Mouse (Mus musculus) erythroblast, embryonic 14.5 days (primary cell): ENCODE measurements around the gene Il12a. TPM values are rescaled to one million over a fixed set of nuclear protein-coding genes. Genes with fewer than 3 reads are reported as not detected.

Experiments
- H3K27me3 ChIP-seq: 2 replicates; pipeline ENCODE4 v1.6.1; 2012; ENCODE audit warnings: inconsistent platforms; ENCODE audit not compliant: control insufficient read depth
- H3K36me3 ChIP-seq: 2 replicates; pipeline ENCODE4 v1.6.1; 2012; ENCODE audit warnings: mild to moderate bottlenecking, inconsistent platforms; ENCODE audit not compliant: control insufficient read depth
- H3K4me1 ChIP-seq: 2 replicates; pipeline ENCODE4 v1.6.1; 2012; ENCODE audit warnings: inconsistent platforms; ENCODE audit not compliant: control insufficient read depth
- H3K4me3 ChIP-seq: replicated peaks from 2 replicates; pipeline ENCODE3; 2012; ENCODE audit warnings: moderate library complexity, mild to moderate bottlenecking, inconsistent platforms
- H3K9me3 ChIP-seq: 2 replicates; pipeline ENCODE4 v1.6.1; 2012; ENCODE audit warnings: low read length, inconsistent platforms, mixed read lengths; ENCODE audit not compliant: control insufficient read depth
- GATA1 ChIP-seq: IDR thresholded peaks from 2 replicates; pipeline ENCODE4 v1.6.1; 2012; ENCODE audit warnings: low read length, inconsistent platforms, mixed read lengths
- TAL1 ChIP-seq: IDR thresholded peaks from 3 replicates; pipeline ENCODE4 v1.6.1; 2012; ENCODE audit warnings: low read length, inconsistent platforms, mixed read lengths
- polyA plus RNA-seq: library from polyadenylated mRNA; stranded (reverse); fragments of >175 nt; gene quantifications from 2 replicates; pipeline ENCODE4 v1.2.3, GENCODE M21; 2012

The Il12a gene
- polyA plus RNA-seq: not detected in 2 replicates

- H3K4me1 ChIP-seq: no peaks in the 10 kb centered on the region
- H3K9me3 ChIP-seq: no peaks in the 10 kb centered on the region
- TF ChIP-seq GATA1 (no peak), TAL1 (no peak)
These were observed at the start of gene Il12a for GRCm38 (mm10) chr3:68690344-68690743. Gene Il12a, plus strand, starts transcription at chr3:68690644.

GRCm38 (mm10) chr3:68642935-68643334 lies 47.5 kb upstream of the Il12a start:
- H3K4me1 ChIP-seq: no peaks in the 10 kb centered on the region
- TF ChIP-seq TAL1: no peak
- TF ChIP-seq GATA1: no peak
- no peak overlapping the region for H3K4me3 ChIP-seq
- H3K27me3 ChIP-seq: no peaks in the 10 kb centered on the region
- no peaks in the 10 kb centered on the region for H3K9me3 ChIP-seq
- no peaks in the 10 kb centered on the region for H3K36me3 ChIP-seq

More at GRCm38 (mm10) chr3:68690344-68690743, at the start of gene Il12a:
- H3K36me3 ChIP-seq: no peaks in the 10 kb centered on the region
- no peak within 1 kb of the TSS for H3K4me3 ChIP-seq
- peaks cover 32% of the 10 kb centered on the region for H3K27me3 ChIP-seq

- no peak overlapping the region for H3K4me3 ChIP-seq
- H3K27me3 ChIP-seq: no peaks in the 10 kb centered on the region
- TF ChIP-seq GATA1 (no peak), TAL1 (no peak)
- H3K36me3 ChIP-seq: no peaks in the 10 kb centered on the region
- H3K4me1 ChIP-seq: no peaks in the 10 kb centered on the region
- H3K9me3 ChIP-seq: no peaks in the 10 kb centered on the region
These were observed 43.9 kb upstream of the Il12a start for GRCm38 (mm10) chr3:68646387-68647130.

- Histone ChIP-seq H3K4me3 (no peak overlapping the region), H3K9me3 (no peaks in the 10 kb centered on the region), H3K36me3 (no peaks in the 10 kb centered on the region), H3K27me3 (no peaks in the 10 kb centered on the region), H3K4me1 (no peaks in the 10 kb centered on the region)
- TF ChIP-seq TAL1: no peak
- no peak for TF ChIP-seq GATA1
These were observed 43.2 kb upstream of the Il12a start for GRCm38 (mm10) chr3:68647282-68647681.

GRCm38 (mm10) chr3:68650251-68650650 lies 40.2 kb upstream of the Il12a start:
- Histone ChIP-seq H3K9me3 (no peaks in the 10 kb centered on the region), H3K36me3 (no peaks in the 10 kb centered on the region), H3K27me3 (no peaks in the 10 kb centered on the region), H3K4me1 (no peaks in the 10 kb centered on the region), H3K4me3 (no peak overlapping the region)
- TF ChIP-seq GATA1 (no peak), TAL1 (no peak)

- Histone ChIP-seq H3K36me3 (no peaks in the 10 kb centered on the region), H3K4me1 (peaks cover 5% of the 10 kb centered on the region), H3K27me3 (no peaks in the 10 kb centered on the region), H3K9me3 (peaks cover 4% of the 10 kb centered on the region; the same call in 1 of the 2 replicates), H3K4me3 (no peak overlapping the region)
- TF ChIP-seq GATA1: no peak
- TF ChIP-seq TAL1: no peak
These were observed 33.7 kb upstream of the Il12a start for GRCm38 (mm10) chr3:68656607-68657352.

GRCm38 (mm10) chr3:68657589-68658245 lies 32.7 kb upstream of the Il12a start:
- peaks cover 5% of the 10 kb centered on the region for H3K4me1 ChIP-seq
- H3K36me3 ChIP-seq: no peaks in the 10 kb centered on the region
- no peaks in the 10 kb centered on the region for H3K27me3 ChIP-seq
- H3K9me3 ChIP-seq: peaks cover 4% of the 10 kb centered on the region; the same call in 1 of the 2 replicates
- no peak overlapping the region for H3K4me3 ChIP-seq
- no peak for TF ChIP-seq GATA1
- no peak for TF ChIP-seq TAL1

GRCm38 (mm10) chr3:68659996-68660395 lies 30.4 kb upstream of the Il12a start:
- H3K4me1 ChIP-seq: peaks cover 5% of the 10 kb centered on the region
- H3K4me3 ChIP-seq: no peak overlapping the region
- no peaks in the 10 kb centered on the region for H3K36me3 ChIP-seq
- TF ChIP-seq TAL1: no peak
- TF ChIP-seq GATA1: no peak
- no peaks in the 10 kb centered on the region for H3K27me3 ChIP-seq
- peaks cover 4% of the 10 kb centered on the region; the same call in 1 of the 2 replicates for H3K9me3 ChIP-seq

- Histone ChIP-seq H3K36me3 (no peaks in the 10 kb centered on the region), H3K4me3 (no peak overlapping the region), H3K27me3 (no peaks in the 10 kb centered on the region), H3K9me3 (peaks cover 4% of the 10 kb centered on the region; the same call in 1 of the 2 replicates), H3K4me1 (peaks cover 5% of the 10 kb centered on the region)
- TF ChIP-seq TAL1 (no peak), GATA1 (no peak)
These were observed 29.9 kb upstream of the Il12a start for GRCm38 (mm10) chr3:68660538-68660937.
